Mouse (Mus musculus): Measurements from ENCODE around the gene Zfp800.

DNA sequence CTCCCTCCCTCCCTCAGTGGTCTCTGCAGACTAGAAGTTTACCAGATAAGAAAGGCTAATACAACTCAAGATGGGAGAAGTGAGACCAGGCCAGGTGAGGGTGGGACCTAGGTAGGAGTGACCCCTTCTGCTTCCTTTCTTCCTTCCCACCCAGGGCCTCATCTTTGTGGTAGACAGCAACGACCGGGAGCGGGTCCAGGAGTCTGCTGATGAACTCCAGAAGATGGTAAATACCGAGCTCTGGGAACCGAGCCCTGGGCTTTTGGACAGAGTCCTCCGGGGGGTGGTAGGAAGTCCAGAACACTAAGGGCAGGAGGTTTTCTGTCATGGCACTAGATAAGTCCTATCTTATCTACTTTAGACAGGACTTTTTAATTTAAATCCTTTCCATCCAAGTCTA is 27.2 kb upstream of the Zfp800 start:
- TF ChIP-seq POLR2A (IDR thresholded peaks at IDR 0.05; ENCODE audit: low read depth, low read length) = no peak
- no peak for TF ChIP-seq CTCF (IDR thresholded peaks at IDR 0.05; ENCODE audit: extremely low read depth, insufficient read depth, insufficient read length, insufficient replicate concordance)
